Mouse (Mus musculus): ENCODE results near the gene Enox1. TPM values are rescaled to one million over a fixed set of nuclear protein-coding genes. Genes with fewer than 3 reads are reported as not detected.

Gene Enox1
- polyA plus RNA-seq, 1 experiment from 2014 or later, result 19.6 TPM

DNA sequence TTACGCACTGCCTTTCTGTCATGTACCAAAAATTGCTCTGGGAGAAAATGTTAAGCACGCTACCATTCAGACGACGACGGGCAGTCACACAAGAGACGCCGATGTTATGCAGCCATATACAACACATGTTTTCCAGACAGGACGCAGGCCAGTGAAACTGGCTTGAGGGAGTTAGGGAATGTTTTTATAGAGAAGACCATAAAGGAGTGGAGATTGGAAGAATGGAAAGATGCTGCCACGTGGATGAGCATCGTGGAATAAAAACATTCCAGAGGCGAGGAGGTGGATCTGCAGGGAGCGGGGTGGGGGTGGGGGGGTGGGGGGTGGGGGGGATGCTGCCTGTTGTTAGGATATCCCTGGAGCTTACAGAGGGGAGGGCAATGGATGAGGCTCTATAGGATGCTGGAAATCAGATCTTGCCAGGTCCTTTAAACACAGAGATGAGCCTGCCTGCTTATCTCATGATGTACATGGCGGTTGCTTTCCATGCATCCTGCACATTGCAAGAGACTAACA lies 116.4 kb downstream of the Enox1 start:
- no peak for DNase-seq (ENCODE audit: low spot score)
- no peak overlapping the region for H3K4me3 ChIP-seq (ENCODE audit: low read depth, low read length)
- H3K36me3 ChIP-seq (ENCODE audit: control insufficient read depth, insufficient read depth, low read length), result no peaks in the 10 kb centered on the region
- H3K4me2 ChIP-seq (ENCODE audit: low read depth), result no peak overlapping the region
- no peaks in the 10 kb centered on the region for H3K27me3 ChIP-seq (ENCODE audit: control insufficient read depth, insufficient read depth, low read length)
- H3K27ac ChIP-seq (ENCODE audit: low read depth, low read length), result 0 out of 2 replicates have a peak overlapping the region, but pooled peaks have one; percentile 15
- 52% methylated on average over 13 of the region's 13 CpGs for whole genome bisulfite sequencing
- ATAC-seq (ENCODE audit: insufficient read depth, low FRiP score, low TSS enrichment), result no peak
- H3K9me3 ChIP-seq (ENCODE audit: control insufficient read depth, low read length), result no peaks in the 10 kb centered on the region
- H3K4me1 ChIP-seq (ENCODE audit: control insufficient read depth, insufficient read depth, low read length), result no peaks in the 10 kb centered on the region
- no peak overlapping the region for H3K9ac ChIP-seq (ENCODE audit: low read length)

DNA sequence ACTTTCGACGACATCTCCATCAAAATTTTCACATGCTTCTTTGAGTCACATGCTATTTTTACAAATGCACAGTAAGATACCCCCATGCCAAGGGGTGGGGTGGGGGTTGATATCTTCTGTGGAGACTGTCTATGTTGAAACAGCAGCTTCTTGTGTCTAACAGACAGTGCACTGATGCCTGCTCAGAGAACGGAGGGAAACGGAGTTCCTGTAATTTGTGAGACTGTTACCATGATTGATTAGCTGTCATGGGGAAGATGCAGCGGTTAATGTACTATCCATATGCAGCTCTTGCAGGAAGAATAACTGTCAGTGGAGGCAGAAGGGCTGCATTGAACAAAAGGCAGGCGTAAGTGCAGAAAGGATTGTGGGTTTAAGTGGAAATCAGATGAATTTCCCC lies 117.2 kb downstream of the Enox1 start:
- Histone ChIP-seq H3K27me3 (ENCODE audit: control insufficient read depth, insufficient read depth, low read length) (no peaks in the 10 kb centered on the region), H3K27ac (ENCODE audit: low read depth, low read length) (no peak overlapping the region), H3K4me1 (ENCODE audit: control insufficient read depth, insufficient read depth, low read length) (no peaks in the 10 kb centered on the region), H3K4me2 (ENCODE audit: low read depth) (no peak overlapping the region), H3K36me3 (ENCODE audit: control insufficient read depth, insufficient read depth, low read length) (no peaks in the 10 kb centered on the region), H3K4me3 (ENCODE audit: low read depth, low read length) (no peak overlapping the region), H3K9ac (ENCODE audit: low read length) (no peak overlapping the region), H3K9me3 (ENCODE audit: control insufficient read depth, low read length) (no peaks in the 10 kb centered on the region)
- ATAC-seq (ENCODE audit: insufficient read depth, low FRiP score, low TSS enrichment) (no peak), DNase-seq (ENCODE audit: low spot score) (no peak)
- WGBS, result 54% methylated on average over 6 of the region's 6 CpGs

DNA sequence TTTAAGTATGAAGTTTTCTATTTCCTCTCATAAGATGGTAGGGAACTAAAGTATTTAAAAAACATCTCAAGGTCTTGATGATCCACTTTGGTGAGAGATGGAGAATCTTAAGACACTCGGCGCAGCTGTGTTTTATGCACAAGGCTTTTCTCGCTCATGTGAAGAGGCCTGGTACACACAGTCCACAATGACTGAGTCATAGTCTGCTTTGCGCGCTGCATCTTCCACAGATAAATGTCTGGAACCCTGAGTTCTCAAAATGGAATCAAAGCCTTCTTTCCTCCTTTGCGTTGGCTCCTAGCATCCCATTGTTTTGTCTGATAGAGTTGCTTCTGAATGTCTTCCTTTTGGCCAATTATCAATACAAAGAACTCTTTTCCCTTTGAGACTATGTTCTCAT lies 119.0 kb downstream of the Enox1 start:
- no peaks in the 10 kb centered on the region for H3K4me1 ChIP-seq (ENCODE audit: control insufficient read depth, insufficient read depth, low read length)
- no peak overlapping the region for H3K27ac ChIP-seq (ENCODE audit: low read depth, low read length)
- WGBS, result 95% methylated on average over 6 of the region's 6 CpGs
- no peaks in the 10 kb centered on the region for H3K36me3 ChIP-seq (ENCODE audit: control insufficient read depth, insufficient read depth, low read length)
- H3K4me2 ChIP-seq (ENCODE audit: low read depth), result no peak overlapping the region
- H3K9ac ChIP-seq (ENCODE audit: low read length), result no peak overlapping the region
- H3K9me3 ChIP-seq (ENCODE audit: control insufficient read depth, low read length), result no peaks in the 10 kb centered on the region
- ATAC-seq (ENCODE audit: insufficient read depth, low FRiP score, low TSS enrichment), result no peak
- H3K27me3 ChIP-seq (ENCODE audit: control insufficient read depth, insufficient read depth, low read length), result no peaks in the 10 kb centered on the region
- no peak overlapping the region for H3K4me3 ChIP-seq (ENCODE audit: low read depth, low read length)
- no peak for DNase-seq (ENCODE audit: low spot score)

GRCm38 (mm10) chr14:77279143-77279542 lies 122.6 kb downstream of the Enox1 start:
- DNase-seq (ENCODE audit: low spot score) (no peak), ATAC-seq (ENCODE audit: insufficient read depth, low FRiP score, low TSS enrichment) (no peak)
- no peak overlapping the region for H3K4me2 ChIP-seq (ENCODE audit: low read depth)
- H3K9ac ChIP-seq (ENCODE audit: low read length), result no peak overlapping the region
- H3K4me1 ChIP-seq (ENCODE audit: control insufficient read depth, insufficient read depth, low read length), result no peaks in the 10 kb centered on the region
- WGBS, result 73% methylated on average over 4 of the region's 4 CpGs
- H3K27ac ChIP-seq (ENCODE audit: low read depth, low read length), result no peak overlapping the region
- H3K36me3 ChIP-seq (ENCODE audit: control insufficient read depth, insufficient read depth, low read length), result no peaks in the 10 kb centered on the region
- no peaks in the 10 kb centered on the region for H3K9me3 ChIP-seq (ENCODE audit: control insufficient read depth, low read length)
- H3K27me3 ChIP-seq (ENCODE audit: control insufficient read depth, insufficient read depth, low read length), result no peaks in the 10 kb centered on the region
- H3K4me3 ChIP-seq (ENCODE audit: low read depth, low read length), result no peak overlapping the region

DNA sequence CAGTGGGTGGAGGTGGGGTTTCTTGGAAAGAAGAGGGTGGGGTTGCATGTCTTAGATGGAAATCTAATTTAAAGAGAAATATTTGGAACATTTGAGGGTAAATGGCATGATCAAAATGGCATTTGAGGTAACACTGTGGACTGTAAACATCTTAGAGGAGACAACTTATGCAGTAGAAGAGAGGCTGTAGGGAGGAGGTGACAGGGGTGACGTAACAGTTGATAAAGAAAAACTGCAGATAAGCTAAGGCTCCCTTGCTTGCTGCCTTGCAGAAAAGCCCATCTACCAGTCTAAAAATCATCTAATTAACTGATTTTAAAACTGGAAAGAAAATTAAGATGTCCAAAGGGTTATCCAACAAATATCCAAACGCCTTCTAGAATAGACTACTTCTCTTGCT lies 123.9 kb downstream of the Enox1 start:
- H3K27me3 ChIP-seq (ENCODE audit: control insufficient read depth, insufficient read depth, low read length), result no peaks in the 10 kb centered on the region
- H3K4me2 ChIP-seq (ENCODE audit: low read depth), result no peak overlapping the region
- 84% methylated on average over 2 of the region's 2 CpGs for WGBS
- H3K36me3 ChIP-seq (ENCODE audit: control insufficient read depth, insufficient read depth, low read length), result no peaks in the 10 kb centered on the region
- H3K4me1 ChIP-seq (ENCODE audit: control insufficient read depth, insufficient read depth, low read length), result no peaks in the 10 kb centered on the region
- no peaks in the 10 kb centered on the region for H3K9me3 ChIP-seq (ENCODE audit: control insufficient read depth, low read length)
- H3K9ac ChIP-seq (ENCODE audit: low read length), result no peak overlapping the region
- DNase-seq (ENCODE audit: low spot score) (no peak), ATAC-seq (ENCODE audit: insufficient read depth, low FRiP score, low TSS enrichment) (no peak)
- no peak overlapping the region for H3K27ac ChIP-seq (ENCODE audit: low read depth, low read length)
- H3K4me3 ChIP-seq (ENCODE audit: low read depth, low read length), result no peak overlapping the region

GRCm38 (mm10) chr14:77280893-77281292 lies 124.3 kb downstream of the Enox1 start:
- WGBS, result 73% methylated on average over 7 of the region's 7 CpGs
- no peak overlapping the region for H3K9ac ChIP-seq (ENCODE audit: low read length)
- no peaks in the 10 kb centered on the region for H3K9me3 ChIP-seq (ENCODE audit: control insufficient read depth, low read length)
- no peak for ATAC-seq (ENCODE audit: insufficient read depth, low FRiP score, low TSS enrichment)
- no peak overlapping the region for H3K27ac ChIP-seq (ENCODE audit: low read depth, low read length)
- no peak overlapping the region for H3K4me2 ChIP-seq (ENCODE audit: low read depth)
- H3K4me1 ChIP-seq (ENCODE audit: control insufficient read depth, insufficient read depth, low read length), result no peaks in the 10 kb centered on the region
- DNase-seq (ENCODE audit: low spot score), result no peak
- no peaks in the 10 kb centered on the region for H3K27me3 ChIP-seq (ENCODE audit: control insufficient read depth, insufficient read depth, low read length)
- no peaks in the 10 kb centered on the region for H3K36me3 ChIP-seq (ENCODE audit: control insufficient read depth, insufficient read depth, low read length)
- H3K4me3 ChIP-seq (ENCODE audit: low read depth, low read length), result no peak overlapping the region

DNA sequence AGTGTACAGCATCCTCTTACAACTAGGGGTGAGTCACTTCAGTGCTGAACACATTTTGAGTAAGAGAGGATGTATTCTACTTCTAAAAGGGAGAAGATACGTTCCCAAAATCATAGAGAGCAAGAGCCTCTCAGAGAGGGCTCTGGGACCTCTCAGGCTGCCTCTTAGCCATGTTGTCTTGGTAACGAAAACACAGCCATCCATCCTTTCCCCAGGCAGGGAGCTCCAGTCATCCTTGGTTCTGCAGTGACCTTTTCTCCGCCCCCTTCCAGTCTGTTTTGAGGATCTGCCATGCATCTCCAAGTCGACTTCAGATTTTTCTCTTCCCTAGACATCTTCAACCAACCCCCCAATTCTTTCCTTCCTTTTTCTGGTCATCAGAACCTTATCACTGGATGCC lies 127.4 kb downstream of the Enox1 start:
- H3K27me3 ChIP-seq (ENCODE audit: control insufficient read depth, insufficient read depth, low read length), result no peaks in the 10 kb centered on the region
- H3K9me3 ChIP-seq (ENCODE audit: control insufficient read depth, low read length), result no peaks in the 10 kb centered on the region
- WGBS, result 79% methylated on average over 4 of the region's 4 CpGs
- no peak overlapping the region for H3K4me3 ChIP-seq (ENCODE audit: low read depth, low read length)
- DNase-seq (ENCODE audit: low spot score) (no peak), ATAC-seq (ENCODE audit: insufficient read depth, low FRiP score, low TSS enrichment) (no peak)
- H3K36me3 ChIP-seq (ENCODE audit: control insufficient read depth, insufficient read depth, low read length), result no peaks in the 10 kb centered on the region
- H3K27ac ChIP-seq (ENCODE audit: low read depth, low read length), result no peak overlapping the region
- H3K4me2 ChIP-seq (ENCODE audit: low read depth), result no peak overlapping the region
- no peaks in the 10 kb centered on the region for H3K4me1 ChIP-seq (ENCODE audit: control insufficient read depth, insufficient read depth, low read length)
- no peak overlapping the region for H3K9ac ChIP-seq (ENCODE audit: low read length)

GRCm38 (mm10) chr14:77285453-77285852 lies 128.9 kb downstream of the Enox1 start:
- Histone ChIP-seq H3K4me1 (ENCODE audit: control insufficient read depth, insufficient read depth, low read length) (no peaks in the 10 kb centered on the region), H3K4me2 (ENCODE audit: low read depth) (no peak overlapping the region), H3K9me3 (ENCODE audit: control insufficient read depth, low read length) (no peaks in the 10 kb centered on the region), H3K4me3 (ENCODE audit: low read depth, low read length) (no peak overlapping the region), H3K9ac (ENCODE audit: low read length) (no peak overlapping the region), H3K27ac (ENCODE audit: low read depth, low read length) (no peak overlapping the region), H3K36me3 (ENCODE audit: control insufficient read depth, insufficient read depth, low read length) (no peaks in the 10 kb centered on the region), H3K27me3 (ENCODE audit: control insufficient read depth, insufficient read depth, low read length) (no peaks in the 10 kb centered on the region)
- 91% methylated on average over 3 of the region's 3 CpGs for WGBS
- no peak for DNase-seq (ENCODE audit: low spot score)
- ATAC-seq (ENCODE audit: insufficient read depth, low FRiP score, low TSS enrichment), result no peak

GRCm38 (mm10) chr14:77291756-77292155 lies 135.2 kb downstream of the Enox1 start:
- H3K4me1 ChIP-seq (ENCODE audit: control insufficient read depth, insufficient read depth, low read length), result no peaks in the 10 kb centered on the region
- 85% methylated on average over 5 of the region's 5 CpGs for WGBS
- H3K4me3 ChIP-seq (ENCODE audit: low read depth, low read length), result no peak overlapping the region
- ATAC-seq (ENCODE audit: insufficient read depth, low FRiP score, low TSS enrichment), result no peak
- no peak overlapping the region for H3K4me2 ChIP-seq (ENCODE audit: low read depth)
- no peak for DNase-seq (ENCODE audit: low spot score)
- no peaks in the 10 kb centered on the region for H3K36me3 ChIP-seq (ENCODE audit: control insufficient read depth, insufficient read depth, low read length)
- no peaks in the 10 kb centered on the region for H3K27me3 ChIP-seq (ENCODE audit: control insufficient read depth, insufficient read depth, low read length)
- no peak overlapping the region for H3K27ac ChIP-seq (ENCODE audit: low read depth, low read length)
- no peak overlapping the region for H3K9ac ChIP-seq (ENCODE audit: low read length)
- no peaks in the 10 kb centered on the region for H3K9me3 ChIP-seq (ENCODE audit: control insufficient read depth, low read length)
